ENCODE assay signal across 23 mouse cellular contexts in the genomic region with DNA sequence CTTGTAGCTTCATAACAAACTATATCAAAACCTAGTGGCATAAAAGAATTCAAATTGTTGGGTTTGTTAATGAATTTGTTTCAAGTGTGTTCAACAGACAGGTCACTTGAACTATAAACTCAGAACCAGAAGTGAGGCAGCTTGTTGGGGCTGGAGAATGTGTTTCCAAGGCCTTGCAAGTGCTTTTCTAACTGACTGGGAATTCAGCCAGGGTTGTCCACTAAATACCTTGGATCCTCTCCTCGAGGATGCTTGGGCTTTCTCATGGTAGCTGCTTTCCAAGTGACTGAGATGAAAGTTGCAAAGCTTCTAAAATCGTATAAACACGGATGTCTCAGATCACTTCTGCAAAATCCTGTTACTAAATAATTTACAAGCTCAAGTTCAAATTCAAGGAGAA. TPM values are rescaled to one million over a fixed set of nuclear protein-coding genes. Genes with fewer than 3 reads are reported as not detected.
DNase-seq lines count a peak whose midpoint lies in the region; ATAC-seq and TF ChIP-seq lines count a peak whose summit lies in the region.
"Had no signal": no experiment of that assay in that cellular context is flagged by ENCODE, and none has a peak within 500 bp of the region (broad histone marks: within the 10 kb centered on the region; RNA-seq: fewer than 3 reads in every experiment).

No protein-coding gene starts in this region.

- H3K9ac ChIP-seq in liver, adult 2 months (ENCODE audit: low read depth, low read length), result no peak overlapping the region
- H3K9ac ChIP-seq in liver, embryonic 12.5 days, result no peak overlapping the region
- H3K9ac ChIP-seq in midbrain, embryonic 13.5 days (replicated peaks), result no peak overlapping the region
- no peak overlapping the region for H3K9ac ChIP-seq in stomach, postnatal 0 days (ENCODE audit: low read length)
- H3K9ac ChIP-seq: embryonic facial prominence, embryonic 13.5 days; kidney, embryonic 15.5 days; liver, embryonic 14.5 days; midbrain, embryonic 12.5 days; neural tube, embryonic 13.5 days had no signal

- no peaks in the 10 kb centered on the region for H3K36me3 ChIP-seq in liver, adult 2 months (ENCODE audit: control insufficient read depth, insufficient read depth, low read length)
- H3K36me3 ChIP-seq in liver, embryonic 12.5 days, result no peaks in the 10 kb centered on the region
- H3K36me3 ChIP-seq in midbrain, embryonic 13.5 days, result no peaks in the 10 kb centered on the region
- no peaks in the 10 kb centered on the region for H3K36me3 ChIP-seq in stomach, postnatal 0 days (ENCODE audit: control insufficient read depth, insufficient read depth, low read length)
- H3K36me3 ChIP-seq: embryonic facial prominence, embryonic 13.5 days; kidney, embryonic 15.5 days; midbrain, embryonic 12.5 days; neural tube, embryonic 13.5 days had no signal

- H3K27ac ChIP-seq in gastrocnemius, adult 2 months, result peak overlapping the region; percentile 43; the same call in 1 of the 2 replicates
- no peak overlapping the region for H3K27ac ChIP-seq in liver, adult 2 months (replicated peaks; ENCODE audit: insufficient read depth, low read depth, low read length)
- no peak overlapping the region for H3K27ac ChIP-seq in liver, embryonic 12.5 days
- no peak overlapping the region for H3K27ac ChIP-seq in midbrain, embryonic 13.5 days
- H3K27ac ChIP-seq in stomach, postnatal 0 days (replicated peaks), result no peak overlapping the region
- H3K27ac ChIP-seq: embryonic facial prominence, embryonic 13.5 days; heart, adult 2 months; kidney, embryonic 15.5 days; liver, embryonic 14.5 days; midbrain, embryonic 12.5 days; neural tube, embryonic 13.5 days had no signal

- no peak for DNase-seq in gastrocnemius, adult 2 months
- no peak for DNase-seq in gastrocnemius, adult 8-10 months (ENCODE audit: low spot score in 2 of 2)
- DNase-seq in liver, adult 2 months (ENCODE audit: extremely low read depth, low read depth, low spot score), result peak; percentile 42
- DNase-seq in Muller cell, postnatal 12 days (ENCODE audit: inconsistent ontology term), result peak; percentile 32
- peak; percentile 68 for DNase-seq in lung, postnatal 10 days
- DNase-seq in stomach, postnatal 0 days (ENCODE audit: low spot score), result no peak
- DNase-seq: B cell, adult 2 months; cerebellum, adult 11 months; cerebellum, postnatal 10 days; heart, adult 2 months; heart, postnatal 10 days; kidney, postnatal 4 days; layer of hippocampus, adult 9-11 months; spleen, adult 18-20 months; thymus, adult 2 months had no signal

- H3K9me3 ChIP-seq in liver, embryonic 12.5 days (replicated peaks), result no peaks in the 10 kb centered on the region
- H3K9me3 ChIP-seq in midbrain, embryonic 13.5 days, result no peaks in the 10 kb centered on the region
- H3K9me3 ChIP-seq in stomach, postnatal 0 days (ENCODE audit: control insufficient read depth, low read length), result no peaks in the 10 kb centered on the region
- H3K9me3 ChIP-seq: embryonic facial prominence, embryonic 13.5 days; kidney, embryonic 15.5 days; midbrain, embryonic 12.5 days; neural tube, embryonic 13.5 days had no signal

- no peak overlapping the region for H3K4me2 ChIP-seq in liver, embryonic 12.5 days
- H3K4me2 ChIP-seq in midbrain, embryonic 13.5 days (replicated peaks), result no peak overlapping the region
- H3K4me2 ChIP-seq in stomach, postnatal 0 days (replicated peaks; ENCODE audit: low read depth), result no peak overlapping the region
- H3K4me2 ChIP-seq: embryonic facial prominence, embryonic 13.5 days; kidney, embryonic 15.5 days; midbrain, embryonic 12.5 days; neural tube, embryonic 13.5 days had no signal

- no peaks in the 10 kb centered on the region for H3K27me3 ChIP-seq in liver, adult 2 months (ENCODE audit: control insufficient read depth, insufficient read depth, low read length)
- no peaks in the 10 kb centered on the region for H3K27me3 ChIP-seq in liver, embryonic 12.5 days (replicated peaks)
- no peaks in the 10 kb centered on the region for H3K27me3 ChIP-seq in midbrain, embryonic 13.5 days
- H3K27me3 ChIP-seq in stomach, postnatal 0 days (ENCODE audit: control insufficient read depth, insufficient read depth, low read length), result no peaks in the 10 kb centered on the region
- H3K27me3 ChIP-seq: embryonic facial prominence, embryonic 13.5 days; kidney, embryonic 15.5 days; midbrain, embryonic 12.5 days; neural tube, embryonic 13.5 days had no signal

- H3K4me1 ChIP-seq in liver, adult 2 months (ENCODE audit: control insufficient read depth, insufficient read depth, low read length), result no peaks in the 10 kb centered on the region
- no peaks in the 10 kb centered on the region for H3K4me1 ChIP-seq in liver, embryonic 12.5 days
- no peaks in the 10 kb centered on the region for H3K4me1 ChIP-seq in midbrain, embryonic 13.5 days (replicated peaks)
- H3K4me1 ChIP-seq in stomach, postnatal 0 days (replicated peaks; ENCODE audit: control insufficient read depth, insufficient read depth), result no peaks in the 10 kb centered on the region
- H3K4me1 ChIP-seq: embryonic facial prominence, embryonic 13.5 days; kidney, embryonic 15.5 days; midbrain, embryonic 12.5 days; neural tube, embryonic 13.5 days had no signal

- no peak for TF ChIP-seq POLR2A in liver, adult 2 months (IDR thresholded peaks at IDR 0.05; ENCODE audit: extremely low read depth, insufficient read depth, low read length)

- ATAC-seq in liver, embryonic 12.5 days, result no peak
- no peak for ATAC-seq in midbrain, embryonic 13.5 days
- no peak for ATAC-seq in stomach, postnatal 0 days (ENCODE audit: low FRiP score, low TSS enrichment)
- ATAC-seq: forebrain, embryonic 16.5 days had no signal

- H3K79me2 ChIP-seq in liver, adult 2 months (ENCODE audit: control insufficient read depth, insufficient read depth, low read length), result no peaks in the 10 kb centered on the region

- WGBS in liver, adult 2 months, result 73% methylated on average over 3 of the region's 3 CpGs
- WGBS in liver, embryonic 12.5 days (ENCODE audit: insufficient replicate concordance), result 66% methylated on average over 3 of the region's 3 CpGs
- WGBS in midbrain, embryonic 13.5 days, result 79% methylated on average over 3 of the region's 3 CpGs
- WGBS in stomach, postnatal 0 days, result 33% methylated on average over 3 of the region's 3 CpGs

- TF ChIP-seq EP300 in stomach, postnatal 0 days (optimal IDR thresholded peaks at IDR 0.05), result no peak

- intact Hi-C loops in gastrocnemius, adult 2 months (cut with DNase I), result no loop called here

- no peak for TF ChIP-seq CTCF in gastrocnemius, adult 2 months (IDR thresholded peaks at IDR 0.05)
- TF ChIP-seq CTCF in liver, adult 2 months (IDR thresholded peaks at IDR 0.05; ENCODE audit: low read depth, low read length), result no peak
- TF ChIP-seq CTCF in stomach, postnatal 0 days (IDR thresholded peaks at IDR 0.05; ENCODE audit: low read depth), result no peak

- no peak overlapping the region for H3K4me3 ChIP-seq in gastrocnemius, adult 2 months
- no peak overlapping the region for H3K4me3 ChIP-seq in liver, adult 2 months (ENCODE audit: insufficient read depth, low read depth, low read length)
- H3K4me3 ChIP-seq in liver, embryonic 12.5 days, result no peak overlapping the region
- no peak overlapping the region for H3K4me3 ChIP-seq in midbrain, embryonic 13.5 days (replicated peaks)
- no peak overlapping the region for H3K4me3 ChIP-seq in stomach, postnatal 0 days (ENCODE audit: low read depth, low read length)
- H3K4me3 ChIP-seq: embryonic facial prominence, embryonic 13.5 days; heart, adult 2 months; kidney, embryonic 15.5 days; midbrain, embryonic 12.5 days; neural tube, embryonic 13.5 days had no signal

RNA-seq across cellular contexts. Expression of a gene that starts 48.6 kb away (rescaled TPM):
- total RNA-seq in gastrocnemius, adult 2 months (2021), result under 1 TPM; 0.18 to 0.42 TPM
- total RNA-seq in gastrocnemius, adult 8-10 months (2022), result 1 to 10 TPM in 1 of 4 experiments, under 1 TPM in 3; 0.40 to 1.2 (median 0.49) TPM
- total RNA-seq in liver, adult 2 months (2014; rRNA removed), result 0.27 and 0.28 TPM in 2 replicates
- 0.83 and 0.99 TPM in 2 replicates for polyA plus RNA-seq in liver, adult 2 months (2012; rRNA removed)
- polyA plus RNA-seq in liver, embryonic 12.5 days (2016; fragmentation: Nextera tagmentation; extraction: Ambion mirVana), result 0.85 and 0.98 TPM in 2 replicates
- polyA plus RNA-seq in midbrain, embryonic 13.5 days (2015; fragmentation: Nextera tagmentation; extraction: Ambion mirVana), result 0.94 and 1.6 TPM in 2 replicates
- polyA plus RNA-seq in stomach, postnatal 0 days (2015; fragmentation: Nextera tagmentation; extraction: Ambion mirVana), result 1.6 and 2.6 TPM in 2 replicates

Comparison
In these comparisons a context has a peak if more than half of its experiments do, and no peak if none do; other contexts are left out.
1. DNase-seq: peak in liver, adult 2 months (single experiment), Muller cell, postnatal 12 days (single experiment) and lung, postnatal 10 days (single experiment); none in gastrocnemius, adult 2 months (single experiment), gastrocnemius, adult 8-10 months (0 of 2) and stomach, postnatal 0 days (single experiment).